Mouse (Mus musculus) ES-Bruce4 (cell line): ENCODE measurements around the gene Nemf.

Experiments used
- CTCF ChIP-seq: IDR thresholded peaks from one replicate; pipeline ENCODE4 v1.8.1; 2011; ENCODE audit warnings: low read depth, low read length
- EP300 ChIP-seq: IDR thresholded peaks from 2 replicates; pipeline ENCODE4 v1.6.1; 2011; ENCODE audit warnings: low read depth, low read length; ENCODE audit not compliant: insufficient read depth

- TF ChIP-seq CTCF (no peak), EP300 (no peak)
These were observed 47.3 kb downstream of the Nemf start for GRCm38 (mm10) chr12:69309659-69310058.
